Mouse (Mus musculus): Measurements from ENCODE around the gene Rffl.

- no peak for TF ChIP-seq CTCF (IDR thresholded peaks at IDR 0.05; ENCODE audit: control insufficient read depth, insufficient read depth, insufficient read length)
- no peak for TF ChIP-seq CEBPB (IDR thresholded peaks at IDR 0.05; ENCODE audit: low read depth)
These were observed 18.9 kb downstream of the Rffl start for GRCm38 (mm10) chr11:82852115-82852514.

Data from C2C12 (cell line).